Mouse (Mus musculus): ENCODE results near the gene Gdf9.
"Not testable (repeated sequence)": the region's sequence is repeated elsewhere in the genome, so short reads cannot be mapped to it uniquely, and the experiment has no call there.

Gene Gdf9

DNA sequence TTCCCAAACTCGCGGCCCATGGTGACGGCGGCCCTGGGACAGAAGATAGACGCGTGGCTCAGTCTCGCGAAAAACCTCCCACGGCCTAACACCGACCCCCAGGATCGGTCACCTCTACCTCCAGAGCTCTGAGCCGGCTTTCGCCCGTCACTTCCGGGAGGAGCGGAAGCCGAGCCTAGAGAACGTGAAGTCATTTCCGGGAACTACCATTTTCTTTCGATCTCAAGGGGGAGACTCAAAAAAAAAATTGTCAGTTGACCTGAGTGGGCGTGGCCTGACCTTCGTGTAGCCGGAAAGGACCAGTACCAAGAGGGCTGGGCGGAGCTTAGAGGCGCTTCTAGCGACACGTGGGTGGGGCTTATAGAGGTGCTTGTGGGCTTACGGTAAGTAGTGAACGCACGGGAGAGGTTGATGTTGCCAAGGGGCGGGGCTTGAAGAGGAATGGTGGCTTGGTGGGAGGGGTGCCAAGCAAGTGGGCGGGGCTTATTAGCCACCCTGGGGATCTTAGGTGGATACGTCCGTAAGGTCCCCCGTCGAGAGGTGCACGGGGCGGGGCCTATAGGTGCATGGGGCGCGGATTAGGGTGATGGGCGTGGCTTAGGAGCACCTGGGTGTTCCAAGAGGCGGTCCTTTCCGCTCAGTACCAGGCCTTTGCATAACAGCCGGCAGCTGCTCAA, at the start of gene Gdf9, which contains the start of gene Uqcrq:
Gene Gdf9, plus strand, starts transcription at position 354 of the 677 bp plus-strand sequence.
Gene Uqcrq, minus strand, starts transcription at position 162 of the 677 bp plus-strand sequence.
- DNase-seq = peak; percentile 100

GRCm38 (mm10) chr11:53383758-53384428, 46.9 kb upstream of the Gdf9 start:
- no peak for DNase-seq

DNA sequence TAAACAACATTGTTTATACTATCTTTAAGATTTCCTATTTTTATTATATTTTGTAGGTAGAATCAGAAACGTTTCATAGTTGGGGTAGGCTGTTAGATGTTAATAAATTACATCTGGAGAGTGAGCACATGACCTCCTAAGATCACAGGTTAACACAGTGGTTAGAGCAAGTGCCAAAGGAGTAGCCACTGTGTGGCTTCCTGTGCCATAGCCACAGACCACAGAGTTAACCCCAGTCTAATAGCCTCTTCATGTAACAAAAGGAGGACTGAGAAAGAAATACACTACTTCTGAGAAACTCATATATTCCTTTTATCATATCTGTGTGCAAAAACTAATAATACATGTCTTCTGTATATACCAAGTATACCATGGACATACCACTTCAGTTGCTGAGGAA, 37.0 kb upstream of the Gdf9 start:
- no peak for DNase-seq

DNA sequence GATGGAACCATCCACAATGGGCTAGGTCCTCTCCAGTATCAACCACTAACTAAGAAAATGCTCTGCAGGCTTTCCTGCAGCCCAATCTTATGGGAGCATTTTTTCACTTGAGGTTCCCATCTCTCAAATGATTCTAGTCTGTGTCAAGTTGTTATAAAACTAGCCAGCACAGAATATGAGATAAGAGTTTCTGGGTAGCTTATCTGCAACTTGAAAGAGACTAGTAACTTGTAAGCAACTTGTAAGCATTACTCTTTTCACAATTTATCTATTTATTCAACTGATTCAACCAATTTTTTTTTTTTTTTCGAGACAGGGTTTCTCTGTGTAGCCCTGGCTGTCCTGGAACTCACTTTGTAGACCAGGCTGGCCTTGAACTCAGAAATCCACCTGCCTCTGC, 27.2 kb upstream of the Gdf9 start:
- DNase-seq = no peak

GRCm38 (mm10) chr11:53411738-53412137, 19.1 kb upstream of the Gdf9 start:
- no peak for DNase-seq

GRCm38 (mm10) chr11:53413871-53414270, 17.0 kb upstream of the Gdf9 start:
- no peak for DNase-seq

- no peak for DNase-seq
Measured at GRCm38 (mm10) chr11:53418048-53418447, 12.8 kb upstream of the Gdf9 start.

DNA sequence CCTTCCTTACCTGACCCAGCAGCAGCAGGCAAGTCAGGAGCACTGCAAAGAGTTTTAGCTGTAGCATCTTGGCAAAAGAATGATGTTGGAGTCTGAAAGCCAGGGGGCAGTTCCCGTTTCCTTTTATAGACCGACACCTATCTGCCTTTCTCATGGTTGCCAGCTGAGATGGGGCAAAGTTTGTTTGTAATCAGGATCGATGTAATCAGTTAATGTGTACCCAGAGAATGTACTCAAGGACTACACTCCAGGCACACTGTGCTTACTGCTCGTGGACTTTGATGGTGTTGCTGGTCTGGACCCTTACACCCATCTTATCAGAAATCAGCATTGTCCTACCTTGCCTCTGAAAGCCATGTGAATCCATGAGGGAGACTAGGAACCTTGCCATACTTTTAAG, 7.8 kb upstream of the Gdf9 start, which contains the start of gene Leap2:
Gene Leap2, minus strand, starts transcription at position 135 of the 400 bp plus-strand sequence.
- no peak for DNase-seq

DNA sequence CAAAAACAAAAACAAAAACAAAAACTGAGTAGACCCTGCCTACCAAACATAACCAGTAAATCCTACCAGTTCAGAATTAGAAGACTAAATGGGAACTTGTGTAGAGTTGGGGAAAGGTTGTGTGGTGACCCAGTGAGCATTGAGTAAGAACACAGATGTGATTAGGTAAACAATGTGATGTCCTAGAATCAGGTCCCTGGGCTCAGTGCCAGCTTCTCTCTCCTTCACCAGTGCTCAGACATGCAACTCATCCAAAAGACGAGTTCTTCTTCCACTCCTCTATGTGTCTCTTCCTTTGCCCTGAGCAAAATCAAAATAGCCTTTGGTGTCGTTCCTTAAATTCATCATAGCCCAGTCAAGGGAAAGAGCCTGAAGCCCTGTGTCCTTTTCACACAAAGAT, 6.0 kb upstream of the Gdf9 start:
- peak in 1 of 2 experiments; percentile 31 for DNase-seq

DNA sequence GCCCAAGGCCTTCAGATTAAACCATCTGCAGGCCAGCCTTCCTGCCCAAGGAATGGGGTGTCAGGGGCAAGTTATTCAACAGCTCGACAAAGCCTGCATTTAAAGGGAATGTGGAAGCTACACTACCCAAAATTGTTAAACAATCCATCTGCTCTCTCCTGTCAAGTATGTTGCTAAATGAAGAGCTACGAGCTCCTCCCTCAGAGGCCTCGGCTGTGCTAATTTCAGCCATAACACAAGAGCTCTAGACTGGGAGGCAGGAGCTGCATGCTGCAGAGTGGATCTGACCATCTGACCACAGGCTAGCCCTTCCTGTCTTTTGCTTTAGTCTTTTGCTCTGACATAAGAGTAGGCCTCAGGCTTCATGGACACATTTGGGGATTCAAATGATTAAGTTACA, 5.6 kb upstream of the Gdf9 start:
- no peak for DNase-seq

GRCm38 (mm10) chr11:53425711-53426255, 5.0 kb upstream of the Gdf9 start:
- peak; percentile 24 to 25 for DNase-seq

DNA sequence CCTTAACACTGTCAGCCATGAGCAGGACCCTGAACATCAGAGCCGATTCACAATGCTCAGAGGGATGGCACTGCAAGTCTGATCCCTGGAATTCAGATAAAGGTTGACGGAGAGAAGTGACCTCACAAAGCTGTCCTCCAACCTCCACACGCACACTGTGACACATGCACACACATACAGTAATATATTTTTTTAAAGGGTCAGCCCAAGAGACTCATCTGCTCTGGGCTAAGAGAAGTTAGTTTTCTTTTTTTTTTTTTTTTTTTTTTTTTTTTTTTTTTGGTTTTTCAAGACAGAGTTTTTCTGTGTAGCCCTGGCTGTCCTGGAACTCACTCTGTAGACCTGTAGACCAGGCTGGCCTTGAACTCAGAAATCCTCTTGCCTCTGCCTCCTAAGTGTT, 3.9 kb upstream of the Gdf9 start:
- DNase-seq = not testable (repeated sequence)

DNA sequence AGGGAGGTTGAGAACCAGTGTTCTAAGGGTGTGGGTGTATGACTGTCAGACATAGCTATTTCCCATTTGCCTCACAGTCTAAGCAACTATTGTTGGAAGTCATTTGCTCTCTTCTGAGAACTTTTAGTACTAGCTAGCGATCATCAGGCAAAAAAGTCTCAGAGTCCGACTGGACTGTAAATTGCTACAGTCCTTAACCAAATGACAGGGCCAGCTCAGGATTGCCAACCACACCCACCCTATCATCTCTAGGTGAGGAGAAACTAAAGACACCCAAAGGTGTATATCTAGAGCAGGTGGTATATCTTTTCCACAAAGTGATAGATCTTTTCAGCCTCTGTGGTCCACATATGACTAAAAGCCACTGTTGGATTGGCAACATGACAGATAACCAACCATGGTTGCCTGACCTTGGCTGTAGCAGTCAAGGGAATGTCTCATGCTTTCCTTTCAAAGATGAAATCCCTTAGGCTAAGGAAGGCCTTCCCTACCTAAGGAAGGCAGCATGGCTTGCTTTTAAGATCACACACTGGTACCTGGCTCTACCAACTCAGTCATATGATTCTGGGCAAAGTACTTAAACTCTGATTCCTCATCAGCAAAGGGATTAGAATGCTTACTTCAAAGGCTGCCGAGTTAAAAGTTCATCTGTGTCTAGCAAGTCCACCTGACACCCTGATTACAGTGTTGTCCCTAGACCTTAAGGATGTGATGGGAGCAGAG, 2.7 kb upstream of the Gdf9 start:
- no peak for DNase-seq

- no peak for DNase-seq
Measured at GRCm38 (mm10) chr11:53428716-53429057, 2.1 kb upstream of the Gdf9 start.

- DNase-seq = no peak
Measured at GRCm38 (mm10) chr11:53429182-53429581, 1.6 kb upstream of the Gdf9 start.

DNA sequence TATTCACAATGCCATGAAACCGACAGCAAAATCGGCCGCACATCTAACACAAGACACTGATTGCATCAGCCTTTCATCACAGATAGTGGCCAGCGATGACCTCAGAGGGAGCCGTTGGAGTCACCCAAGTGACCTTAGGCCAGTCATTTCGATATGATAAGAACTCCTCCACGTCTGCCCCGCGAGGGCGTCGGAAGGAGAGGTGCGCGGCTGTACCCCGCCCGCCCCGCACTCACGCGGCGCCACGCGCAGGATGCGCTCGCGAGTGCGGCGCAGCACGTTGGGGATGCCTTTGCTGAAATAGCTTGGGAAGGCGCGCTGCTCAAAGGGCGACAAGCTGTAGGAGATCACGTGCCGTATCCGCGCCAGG, 538 bp upstream of the Gdf9 start:
- DNase-seq = no peak

GRCm38 (mm10) chr11:53431347-53432056, 679 bp downstream of the Gdf9 start:
- DNase-seq = no peak

DNA sequence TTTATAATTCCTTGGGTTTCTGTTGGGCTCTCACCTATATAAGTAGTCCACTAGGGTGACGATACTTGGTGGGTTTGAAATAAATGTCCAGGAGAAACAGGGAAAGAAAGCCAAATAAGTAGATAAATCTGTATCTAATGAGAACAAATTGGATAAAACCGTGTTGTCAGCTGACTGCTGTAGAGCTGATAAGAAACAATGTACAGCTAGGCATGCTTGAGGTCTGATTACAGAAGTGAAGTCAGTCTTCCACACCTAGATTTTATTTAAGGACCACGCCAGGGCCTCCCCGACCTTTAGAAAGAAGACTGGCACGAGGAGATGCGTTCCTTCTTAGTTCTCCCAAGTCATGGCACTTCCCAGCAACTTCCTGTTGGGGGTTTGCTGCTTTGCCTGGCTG, 2.2 kb downstream of the Gdf9 start:
- DNase-seq = no peak

DNA sequence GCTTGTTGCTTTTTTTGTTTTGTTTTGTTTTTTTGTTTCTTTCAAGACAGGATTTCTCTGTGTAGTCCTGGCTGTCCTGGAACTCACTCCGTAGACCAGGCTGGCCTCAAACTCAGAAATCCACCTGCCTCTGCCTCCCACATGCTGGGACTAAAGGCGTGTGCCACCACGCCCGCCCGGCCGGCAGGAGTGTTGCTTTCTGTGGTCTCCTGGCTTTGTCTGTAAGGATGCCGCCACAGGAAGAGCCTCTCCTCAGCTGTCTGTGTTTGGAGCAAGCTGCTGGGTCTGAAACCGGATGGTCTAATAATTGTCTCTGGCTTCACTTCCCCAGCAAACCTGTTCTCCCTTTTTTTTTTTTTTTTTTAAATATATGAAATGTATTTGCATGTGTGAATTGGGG, 4.7 kb downstream of the Gdf9 start:
- no peak for DNase-seq

GRCm38 (mm10) chr11:53436338-53436737, 5.5 kb downstream of the Gdf9 start:
- no peak for DNase-seq

DNA sequence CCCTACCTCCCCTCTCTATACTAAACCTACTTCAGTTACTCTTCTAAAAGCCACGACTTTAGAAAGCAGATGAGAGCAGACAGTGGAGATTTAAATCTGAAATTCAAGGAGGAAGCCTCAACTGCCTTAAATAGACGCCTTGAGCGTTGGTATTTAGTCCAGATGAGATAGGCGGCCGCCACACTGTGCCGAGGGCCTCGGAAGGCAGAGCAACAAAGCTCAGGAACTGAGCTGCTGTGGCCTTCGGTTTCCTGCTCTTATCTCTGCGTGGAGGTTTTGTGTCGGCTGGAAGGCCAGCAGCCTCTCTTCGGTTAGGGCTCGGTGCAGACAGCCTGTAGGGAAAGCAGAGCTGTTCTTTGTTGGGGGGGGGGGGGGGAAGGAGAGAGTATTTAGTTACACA, 11.1 kb downstream of the Gdf9 start:
- DNase-seq = no peak

DNA sequence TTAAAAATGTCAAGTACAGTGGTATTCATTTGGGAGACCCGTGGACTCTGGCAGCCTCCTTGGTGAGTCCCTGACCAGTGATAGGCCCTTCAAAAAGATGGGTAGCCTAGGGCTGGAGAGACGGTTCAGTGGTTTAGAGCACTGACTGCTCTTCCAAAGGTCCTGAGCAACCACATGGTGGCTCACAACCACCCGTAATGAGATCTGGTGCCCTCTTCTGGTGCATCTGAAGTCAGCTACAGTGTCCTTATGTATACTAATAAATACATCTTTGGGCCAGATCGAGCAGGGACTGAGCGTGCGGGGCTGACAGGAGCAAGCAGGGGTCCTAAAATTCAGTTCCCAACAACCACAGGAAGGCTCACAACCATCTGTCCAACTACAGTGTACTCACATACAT, 13.0 kb downstream of the Gdf9 start:
- peak; percentile 48 to 53 for DNase-seq

DNA sequence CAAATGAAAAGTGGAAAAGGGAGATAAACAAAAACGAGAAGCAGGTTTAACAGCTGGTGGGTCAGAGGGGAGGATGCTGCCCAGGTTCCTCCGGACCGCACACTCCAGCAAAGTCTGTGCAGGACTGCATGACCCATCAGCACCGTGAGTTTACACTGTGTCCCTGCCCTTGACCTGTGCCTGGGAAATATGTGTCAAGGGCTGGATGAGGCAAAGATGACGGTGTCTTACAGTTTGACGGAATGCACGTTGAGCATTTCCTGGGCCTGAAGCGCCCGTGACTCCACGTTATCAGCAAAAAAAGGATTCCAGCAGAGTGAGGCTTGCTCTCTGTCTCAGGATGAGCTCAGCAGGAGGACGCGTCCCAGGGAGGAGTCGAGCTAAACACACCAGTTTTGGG, 14.7 kb downstream of the Gdf9 start:
- no peak for DNase-seq
